Mouse (Mus musculus): ENCODE results near the gene Nprl3. TPM values are rescaled to one million over a fixed set of nuclear protein-coding genes. Genes with fewer than 3 reads are reported as not detected.
"Not testable (repeated sequence)": the region's sequence is repeated elsewhere in the genome, so short reads cannot be mapped to it uniquely, and the experiment has no call there.

Gene Nprl3
- total and polyA plus RNA-seq, 2 experiments from 2014 or later: 29.9 to 64.1 TPM

GRCm38 (mm10) chr11:32286695-32287492 lies 19.4 kb upstream of the Nprl3 start, which contains the start of gene Hbq1b:
TSS of gene Hbq1b (plus strand) at chr11:32286965.
- H3K27me3 ChIP-seq (ENCODE audit: control insufficient read depth, insufficient read depth, low read length); H3K4me3 ChIP-seq (ENCODE audit: low read depth, low read length); H3K36me3 ChIP-seq (replicated peaks; ENCODE audit: control insufficient read depth, insufficient read depth, low read length); H3K9me3 ChIP-seq (replicated peaks; ENCODE audit: control insufficient read depth, low read length); H3K9ac ChIP-seq (replicated peaks; ENCODE audit: low read depth, low read length); H3K4me1 ChIP-seq (ENCODE audit: control insufficient read depth, insufficient read depth); H3K27ac ChIP-seq (ENCODE audit: low read depth): not testable (repeated sequence)
- ATAC-seq (ENCODE audit: insufficient read depth, low read depth): peak; percentile 55; the same call in 1 of the 2 replicates
- TF ChIP-seq CTCF (IDR thresholded peaks at IDR 0.05; ENCODE audit: low read depth): peak; percentile 69
- peak; percentile 29 for DNase-seq (ENCODE audit: low spot score)
- peak within 1 kb of the TSS; percentile 39; the same call in 1 of the 2 replicates for H3K4me2 ChIP-seq (ENCODE audit: low read depth, low read length)
- 21% methylated on average over 30 of the region's 33 CpGs for WGBS

GRCm38 (mm10) chr11:32285887-32286286 lies 18.4 kb upstream of the Nprl3 start:
- not testable (repeated sequence) for H3K4me3 ChIP-seq (ENCODE audit: low read depth, low read length); H3K27me3 ChIP-seq (ENCODE audit: control insufficient read depth, insufficient read depth, low read length); H3K4me1 ChIP-seq (ENCODE audit: control insufficient read depth, insufficient read depth); H3K27ac ChIP-seq (ENCODE audit: low read depth); H3K9me3 ChIP-seq (replicated peaks; ENCODE audit: control insufficient read depth, low read length); ATAC-seq (ENCODE audit: insufficient read depth, low read depth); H3K36me3 ChIP-seq (replicated peaks; ENCODE audit: control insufficient read depth, insufficient read depth, low read length); H3K4me2 ChIP-seq (ENCODE audit: low read depth, low read length); H3K9ac ChIP-seq (replicated peaks; ENCODE audit: low read depth, low read length); DNase-seq (ENCODE audit: low spot score)

GRCm38 (mm10) chr11:32285031-32285775 lies 17.7 kb upstream of the Nprl3 start:
- no peak overlapping the region for H3K27ac ChIP-seq (ENCODE audit: low read depth)
- TF ChIP-seq CTCF (IDR thresholded peaks at IDR 0.05; ENCODE audit: low read depth) (no peak), EP300 (IDR thresholded peaks at IDR 0.05; ENCODE audit: low read depth) (no peak)
- H3K9ac ChIP-seq (replicated peaks; ENCODE audit: low read depth, low read length): no peak overlapping the region
- no peaks in the 10 kb centered on the region for H3K36me3 ChIP-seq (replicated peaks; ENCODE audit: control insufficient read depth, insufficient read depth, low read length)
- no peak overlapping the region for H3K4me2 ChIP-seq (ENCODE audit: low read depth, low read length)
- no peak for DNase-seq (ENCODE audit: low spot score)
- H3K4me3 ChIP-seq (ENCODE audit: low read depth, low read length): no peak overlapping the region
- H3K9me3 ChIP-seq (replicated peaks; ENCODE audit: control insufficient read depth, low read length): no peaks in the 10 kb centered on the region
- no peaks in the 10 kb centered on the region for H3K4me1 ChIP-seq (ENCODE audit: control insufficient read depth, insufficient read depth)
- ATAC-seq (ENCODE audit: insufficient read depth, low read depth): no peak
- WGBS: 70% methylated on average over 7 of the region's 7 CpGs
- H3K27me3 ChIP-seq (ENCODE audit: control insufficient read depth, insufficient read depth, low read length): peaks cover 10% of the 10 kb centered on the region; the same call in 1 of the 2 replicates

GRCm38 (mm10) chr11:32284582-32284981 lies 17.1 kb upstream of the Nprl3 start:
- not testable (repeated sequence) for H3K9ac ChIP-seq (replicated peaks; ENCODE audit: low read depth, low read length); DNase-seq (ENCODE audit: low spot score); H3K9me3 ChIP-seq (replicated peaks; ENCODE audit: control insufficient read depth, low read length); ATAC-seq (ENCODE audit: insufficient read depth, low read depth); H3K4me3 ChIP-seq (ENCODE audit: low read depth, low read length); H3K36me3 ChIP-seq (replicated peaks; ENCODE audit: control insufficient read depth, insufficient read depth, low read length); H3K4me2 ChIP-seq (ENCODE audit: low read depth, low read length); H3K4me1 ChIP-seq (ENCODE audit: control insufficient read depth, insufficient read depth); H3K27ac ChIP-seq (ENCODE audit: low read depth)
- H3K27me3 ChIP-seq (ENCODE audit: control insufficient read depth, insufficient read depth, low read length): peaks cover 14% of the 10 kb centered on the region; the same call in 1 of the 2 replicates
- WGBS: 39% methylated on average over 2 of the region's 2 CpGs

GRCm38 (mm10) chr11:32283091-32283777 lies 15.7 kb upstream of the Nprl3 start, which contains the start of gene Hba-a1:
TSS of gene Hba-a1 (plus strand) at chr11:32283511.
- not testable (repeated sequence) for H3K4me3 ChIP-seq (ENCODE audit: low read depth, low read length); H3K9me3 ChIP-seq (replicated peaks; ENCODE audit: control insufficient read depth, low read length); DNase-seq (ENCODE audit: low spot score); H3K4me2 ChIP-seq (ENCODE audit: low read depth, low read length); H3K36me3 ChIP-seq (replicated peaks; ENCODE audit: control insufficient read depth, insufficient read depth, low read length); H3K27ac ChIP-seq (ENCODE audit: low read depth); ATAC-seq (ENCODE audit: insufficient read depth, low read depth); H3K4me1 ChIP-seq (ENCODE audit: control insufficient read depth, insufficient read depth); H3K9ac ChIP-seq (replicated peaks; ENCODE audit: low read depth, low read length)
- WGBS: 29% methylated on average over 1 of the region's 5 CpGs
- H3K27me3 ChIP-seq (ENCODE audit: control insufficient read depth, insufficient read depth, low read length): peaks cover 23% of the 10 kb centered on the region
